Mouse (Mus musculus) ovary, adult 2 months (tissue): ENCODE results near the gene C1ql2. TPM values are rescaled to one million over a fixed set of nuclear protein-coding genes. Genes with fewer than 3 reads are reported as not detected.

Source experiments
- polyA plus RNA-seq: library from polyadenylated mRNA; depleted of rRNA; stranded (reverse); fragments of >200 nt; gene quantifications from 2 replicates; pipeline ENCODE4 v1.2.3, GENCODE M21; 2012; rRNA removed

The C1ql2 gene
- polyA plus RNA-seq, result 0.06 and 0.26 TPM in 2 replicates

GRCm38 (mm10) chr1:120340419-120341171 lies at the start of gene C1ql2:
TSS of gene C1ql2 (plus strand) at chr1:120340582.

Other genes starting within 250 kb of the C1ql2 start
- gene Dbi, start 219.5 kb upstream of the C1ql2 start, polyA plus RNA-seq, result 251 and 335 TPM in 2 replicates
- 0.73 and 0.76 TPM in 2 replicates for gene 3110009E18Rik, start 219.4 kb upstream of the C1ql2 start, polyA plus RNA-seq
- gene Steap3, start 67.9 kb upstream of the C1ql2 start, polyA plus RNA-seq, result 133 and 142 TPM in 2 replicates
- 0.10 TPM in 1 of 2 replicates, not detected in the other for gene Marco, start 164.4 kb downstream of the C1ql2 start, polyA plus RNA-seq